Mouse (Mus musculus): ENCODE measurements around the gene Rpl13a. TPM values are rescaled to one million over a fixed set of nuclear protein-coding genes. Genes with fewer than 3 reads are reported as not detected.

The Rpl13a gene
- polyA plus RNA-seq, 1 experiment from 2014 or later = 1,485 TPM

- no peak overlapping the region for H3K9ac ChIP-seq (ENCODE audit: low read length)
- ATAC-seq (ENCODE audit: low FRiP score, low TSS enrichment) (no peak), DNase-seq (ENCODE audit: low spot score) (no peak)
- no peak overlapping the region for H3K4me3 ChIP-seq (ENCODE audit: low read depth, low read length)
- H3K36me3 ChIP-seq (ENCODE audit: control insufficient read depth, insufficient read depth, low read length) = no peaks in the 10 kb centered on the region
- no peak overlapping the region for H3K4me2 ChIP-seq (replicated peaks; ENCODE audit: low read depth)
- TF ChIP-seq CTCF (IDR thresholded peaks at IDR 0.05; ENCODE audit: low read depth) (peak; percentile 45), EP300 (optimal IDR thresholded peaks at IDR 0.05) (no peak)
- H3K27ac ChIP-seq (replicated peaks) = no peak overlapping the region
- 80% methylated on average over 8 of the region's 8 CpGs for WGBS
- H3K27me3 ChIP-seq (ENCODE audit: control insufficient read depth, insufficient read depth, low read length) = no peaks in the 10 kb centered on the region
- H3K9me3 ChIP-seq (ENCODE audit: control insufficient read depth, low read length) = no peaks in the 10 kb centered on the region
- no peaks in the 10 kb centered on the region for H3K4me1 ChIP-seq (replicated peaks; ENCODE audit: control insufficient read depth, insufficient read depth)
Measured at GRCm38 (mm10) chr7:45133446-45134159, 5.0 kb upstream of the Rpl13a start.

- TF ChIP-seq EP300 (optimal IDR thresholded peaks at IDR 0.05) (no peak), CTCF (IDR thresholded peaks at IDR 0.05; ENCODE audit: low read depth) (no peak)
- Histone ChIP-seq H3K36me3 (ENCODE audit: control insufficient read depth, insufficient read depth, low read length) (peaks cover 3% of the 10 kb centered on the region), H3K9ac (ENCODE audit: low read length) (no peak overlapping the region), H3K27ac (replicated peaks) (no peak overlapping the region), H3K27me3 (ENCODE audit: control insufficient read depth, insufficient read depth, low read length) (no peaks in the 10 kb centered on the region), H3K4me2 (replicated peaks; ENCODE audit: low read depth) (no peak overlapping the region), H3K4me3 (ENCODE audit: low read depth, low read length) (no peak overlapping the region), H3K9me3 (ENCODE audit: control insufficient read depth, low read length) (no peaks in the 10 kb centered on the region), H3K4me1 (replicated peaks; ENCODE audit: control insufficient read depth, insufficient read depth) (0 out of 2 replicates have a peak, but pooled peaks cover 2% of the 10 kb centered on the region)
- WGBS = 84% methylated on average over 10 of the region's 11 CpGs
- ATAC-seq (ENCODE audit: low FRiP score, low TSS enrichment) (no peak), DNase-seq (ENCODE audit: low spot score) (no peak)
Measured at GRCm38 (mm10) chr7:45131850-45132249, 3.3 kb upstream of the Rpl13a start.

- 0 out of 2 replicates have a peak overlapping the region, but pooled peaks have one; percentile 65 for H3K9ac ChIP-seq (ENCODE audit: low read length)
Measured at GRCm38 (mm10) chr7:45129776-45130512, 1.4 kb upstream of the Rpl13a start.

GRCm38 (mm10) chr7:45129318-45129717 is 757 bp upstream of the Rpl13a start:
- peak overlapping the region; percentile 65 for H3K9ac ChIP-seq (ENCODE audit: low read length)
- ATAC-seq (ENCODE audit: low FRiP score, low TSS enrichment) (no peak), DNase-seq (ENCODE audit: low spot score) (no peak)
- H3K36me3 ChIP-seq (ENCODE audit: control insufficient read depth, insufficient read depth, low read length) = peaks cover 11% of the 10 kb centered on the region
- H3K4me1 ChIP-seq (replicated peaks; ENCODE audit: control insufficient read depth, insufficient read depth) = 0 out of 2 replicates have a peak, but pooled peaks cover 2% of the 10 kb centered on the region
- H3K4me3 ChIP-seq (ENCODE audit: low read depth, low read length) = peak overlapping the region; percentile 48
- TF ChIP-seq EP300 (optimal IDR thresholded peaks at IDR 0.05) = no peak
- TF ChIP-seq CTCF (IDR thresholded peaks at IDR 0.05; ENCODE audit: low read depth) = no peak
- H3K9me3 ChIP-seq (ENCODE audit: control insufficient read depth, low read length) = no peaks in the 10 kb centered on the region
- peak overlapping the region; percentile 75 for H3K4me2 ChIP-seq (replicated peaks; ENCODE audit: low read depth)
- peak overlapping the region; percentile 90 for H3K27ac ChIP-seq (replicated peaks)
- WGBS = 2% methylated on average over 17 of the region's 17 CpGs
- H3K27me3 ChIP-seq (ENCODE audit: control insufficient read depth, insufficient read depth, low read length) = no peaks in the 10 kb centered on the region

More at GRCm38 (mm10) chr7:45129776-45130512, 1.4 kb upstream of the Rpl13a start:
- H3K9me3 ChIP-seq (ENCODE audit: control insufficient read depth, low read length) = no peaks in the 10 kb centered on the region
- H3K4me2 ChIP-seq (replicated peaks; ENCODE audit: low read depth) = peak overlapping the region; percentile 75
- no peak overlapping the region for H3K27ac ChIP-seq (replicated peaks)
- H3K4me1 ChIP-seq (replicated peaks; ENCODE audit: control insufficient read depth, insufficient read depth) = 0 out of 2 replicates have a peak, but pooled peaks cover 2% of the 10 kb centered on the region
- ATAC-seq (ENCODE audit: low FRiP score, low TSS enrichment) = no peak
- H3K4me3 ChIP-seq (ENCODE audit: low read depth, low read length) = peak overlapping the region; percentile 48; the same call in 1 of the 2 replicates
- DNase-seq (ENCODE audit: low spot score) = no peak
- TF ChIP-seq EP300 (optimal IDR thresholded peaks at IDR 0.05) = no peak
- no peak for TF ChIP-seq CTCF (IDR thresholded peaks at IDR 0.05; ENCODE audit: low read depth)
- H3K36me3 ChIP-seq (ENCODE audit: control insufficient read depth, insufficient read depth, low read length) = peaks cover 11% of the 10 kb centered on the region
- WGBS = 62% methylated on average over 15 of the region's 15 CpGs
- no peaks in the 10 kb centered on the region for H3K27me3 ChIP-seq (ENCODE audit: control insufficient read depth, insufficient read depth, low read length)

- WGBS = 0% methylated on average over 6 of the region's 6 CpGs
- no peak for TF ChIP-seq CTCF (IDR thresholded peaks at IDR 0.05; ENCODE audit: low read depth)
- no peak for TF ChIP-seq EP300 (optimal IDR thresholded peaks at IDR 0.05)
- Histone ChIP-seq H3K9ac (ENCODE audit: low read length) (peak overlapping the region; percentile 98), H3K9me3 (ENCODE audit: control insufficient read depth, low read length) (no peaks in the 10 kb centered on the region), H3K27me3 (ENCODE audit: control insufficient read depth, insufficient read depth, low read length) (no peaks in the 10 kb centered on the region), H3K4me1 (replicated peaks; ENCODE audit: control insufficient read depth, insufficient read depth) (0 out of 2 replicates have a peak, but pooled peaks cover 5% of the 10 kb centered on the region), H3K4me3 (ENCODE audit: low read depth, low read length) (peak overlapping the region; percentile 99), H3K27ac (replicated peaks) (peak overlapping the region; percentile 92), H3K36me3 (ENCODE audit: control insufficient read depth, insufficient read depth, low read length) (peaks cover 11% of the 10 kb centered on the region), H3K4me2 (replicated peaks; ENCODE audit: low read depth) (peak overlapping the region; percentile 82)
- no peak for DNase-seq (ENCODE audit: low spot score)
- ATAC-seq (ENCODE audit: low FRiP score, low TSS enrichment) = no peak
Measured at GRCm38 (mm10) chr7:45127700-45128224, 799 bp downstream of the Rpl13a start.
